Mouse (Mus musculus): Measurements from ENCODE around the gene Klhl2. TPM values are rescaled to one million over a fixed set of nuclear protein-coding genes. Genes with fewer than 3 reads are reported as not detected.

Gene Klhl2
- total and polyA plus RNA-seq, 3 experiments, result 9.3 to 11.5 (median 10.8) TPM

- in situ Hi-C loops (cut with MboI; ENCODE audit: low pct_ligation_motif_present, low pct_unique_long_range_greater_than_20kb, low sequenced_read_pairs), result no loop called here
Measured at GRCm38 (mm10) chr8:64761430-64761829, 88.4 kb downstream of the Klhl2 start.

GRCm38 (mm10) chr8:64757956-64758355 lies 91.9 kb downstream of the Klhl2 start:
- H3K4me2 ChIP-seq (ENCODE audit: insufficient read depth, low read depth, poor library complexity, severe bottlenecking), result no peak overlapping the region
- no peak overlapping the region for H3K4me3 ChIP-seq (replicated peaks in 1 of 3; ENCODE audit: low read depth in 2 of 3, low read length in 2 of 3, poor library complexity in 1 of 3)
- no peak for DNase-seq (ENCODE audit: extremely low read depth)
- peaks cover 20 to 77% of the 10 kb centered on the region in 2 experiments for H3K36me3 ChIP-seq (replicated peaks in 1 of 2; ENCODE audit: control insufficient read depth in 1 of 2, insufficient read depth in 1 of 2, low read length in 1 of 2)
- no peaks in the 10 kb centered on the region for H3K4me1 ChIP-seq (ENCODE audit: control insufficient read depth in 1 of 2, insufficient read depth in 2 of 2)
- no peaks in the 10 kb centered on the region for H3K79me2 ChIP-seq (replicated peaks; ENCODE audit: control insufficient read depth, extremely low read depth, insufficient read depth, poor library complexity, severe bottlenecking)
- TF ChIP-seq CTCF (conservative IDR thresholded peaks at IDR 0.05 in 1 of 2, IDR thresholded peaks at IDR 0.05 in 1 of 2; ENCODE audit: low read depth in 2 of 2, low read length in 2 of 2) (no peak), SIN3A (IDR thresholded peaks at IDR 0.05; ENCODE audit: low read length) (no peak), POLR2A (IDR thresholded peaks at IDR 0.05; ENCODE audit: low read depth, low read length) (no peak), ZKSCAN1 (IDR thresholded peaks at IDR 0.05; ENCODE audit: borderline replicate concordance, low read depth, low read length) (no peak), BHLHE40 (IDR thresholded peaks at IDR 0.05; ENCODE audit: low read depth, low read length) (no peak), USF1 (IDR thresholded peaks at IDR 0.05; ENCODE audit: low read depth, low read length) (no peak), UBTF (IDR thresholded peaks at IDR 0.05; ENCODE audit: low read depth, low read length) (no peak), GABPA (IDR thresholded peaks at IDR 0.05; ENCODE audit: insufficient replicate concordance, low read depth, low read length) (no peak), CHD1 (IDR thresholded peaks at IDR 0.05; ENCODE audit: low read depth, low read length) (no peak), TBP (conservative IDR thresholded peaks at IDR 0.05; ENCODE audit: low read depth, low read length) (no peak), ZMIZ1 (IDR thresholded peaks at IDR 0.05; ENCODE audit: low read depth, low read length) (no peak), NELFE (IDR thresholded peaks at IDR 0.05; ENCODE audit: low read depth, low read length) (no peak), ZNF384 (IDR thresholded peaks at IDR 0.05; ENCODE audit: low read depth, low read length) (no peak)
- in situ Hi-C loops (cut with MboI; ENCODE audit: low pct_ligation_motif_present, low pct_unique_long_range_greater_than_20kb, low sequenced_read_pairs) (no loop called here), dilution Hi-C loops (cut with MboI; ENCODE audit: extremely low pct_ligation_motif_present, extremely low pct_unique_long_range_greater_than_20kb, low sequenced_read_pairs) (no loop called here)
- H3K27me3 ChIP-seq (replicated peaks), result no peaks in the 10 kb centered on the region
- no peak overlapping the region for H3K27ac ChIP-seq (ENCODE audit: insufficient read depth, low read depth)
- no peaks in the 10 kb centered on the region for H3K9me3 ChIP-seq (replicated peaks; ENCODE audit: low read length)
- no peak overlapping the region for H3K9ac ChIP-seq (ENCODE audit: insufficient read depth, low read depth)

More at GRCm38 (mm10) chr8:64761430-64761829, 88.4 kb downstream of the Klhl2 start:
- peaks cover 9 to 56% of the 10 kb centered on the region in 2 experiments for H3K36me3 ChIP-seq (replicated peaks in 1 of 2; ENCODE audit: control insufficient read depth in 1 of 2, insufficient read depth in 1 of 2, low read length in 1 of 2)
- no peaks in the 10 kb centered on the region for H3K4me1 ChIP-seq (ENCODE audit: control insufficient read depth in 1 of 2, insufficient read depth in 2 of 2)
- H3K9me3 ChIP-seq (replicated peaks; ENCODE audit: low read length), result no peaks in the 10 kb centered on the region
- no peak for DNase-seq (ENCODE audit: extremely low read depth)
- H3K27me3 ChIP-seq (replicated peaks), result no peaks in the 10 kb centered on the region
- dilution Hi-C loops (cut with MboI; ENCODE audit: extremely low pct_ligation_motif_present, extremely low pct_unique_long_range_greater_than_20kb, low sequenced_read_pairs), result no loop called here
- no peak overlapping the region for H3K4me2 ChIP-seq (ENCODE audit: insufficient read depth, low read depth, poor library complexity, severe bottlenecking)
- TF ChIP-seq JUN (IDR thresholded peaks at IDR 0.05; ENCODE audit: insufficient read depth, low read depth, low read length) (no peak), BHLHE40 (IDR thresholded peaks at IDR 0.05; ENCODE audit: low read depth, low read length) (no peak), RCOR1 (conservative IDR thresholded peaks at IDR 0.05; ENCODE audit: low read depth, low read length) (no peak), TBP (conservative IDR thresholded peaks at IDR 0.05; ENCODE audit: low read depth, low read length) (no peak), MAX (IDR thresholded peaks at IDR 0.05; ENCODE audit: low read length) (no peak), ELF1 (IDR thresholded peaks at IDR 0.05; ENCODE audit: low read depth, low read length) (no peak), CHD1 (IDR thresholded peaks at IDR 0.05; ENCODE audit: low read depth, low read length) (no peak), MAFK (IDR thresholded peaks at IDR 0.05; ENCODE audit: insufficient replicate concordance, low read length) (no peak), NELFE (IDR thresholded peaks at IDR 0.05; ENCODE audit: low read depth, low read length) (no peak), SIN3A (IDR thresholded peaks at IDR 0.05; ENCODE audit: low read length) (no peak), MXI1 (IDR thresholded peaks at IDR 0.05; ENCODE audit: low read depth, low read length) (no peak), ZC3H11A (IDR thresholded peaks at IDR 0.05; ENCODE audit: low read depth, low read length) (no peak), KAT2A (IDR thresholded peaks at IDR 0.05; ENCODE audit: insufficient replicate concordance, low read length) (no peak), RAD21 (IDR thresholded peaks at IDR 0.05; ENCODE audit: low read depth, low read length) (no peak), E2F4 (IDR thresholded peaks at IDR 0.05; ENCODE audit: insufficient replicate concordance, low read depth, low read length) (no peak), CTCF (conservative IDR thresholded peaks at IDR 0.05 in 1 of 2, IDR thresholded peaks at IDR 0.05 in 1 of 2; ENCODE audit: low read depth in 2 of 2, low read length in 2 of 2) (no peak), PAX5 (IDR thresholded peaks at IDR 0.05; ENCODE audit: low read length) (no peak), POLR2AphosphoS2 (IDR thresholded peaks at IDR 0.05; ENCODE audit: low read depth, low read length) (no peak), UBTF (IDR thresholded peaks at IDR 0.05; ENCODE audit: low read depth, low read length) (no peak), USF1 (IDR thresholded peaks at IDR 0.05; ENCODE audit: low read depth, low read length) (no peak)
- no peak overlapping the region for H3K9ac ChIP-seq (ENCODE audit: insufficient read depth, low read depth)
- no peaks in the 10 kb centered on the region for H3K79me2 ChIP-seq (replicated peaks; ENCODE audit: control insufficient read depth, extremely low read depth, insufficient read depth, poor library complexity, severe bottlenecking)
- H3K4me3 ChIP-seq (replicated peaks in 1 of 3; ENCODE audit: low read depth in 2 of 3, low read length in 2 of 3, poor library complexity in 1 of 3), result no peak overlapping the region
- no peak overlapping the region for H3K27ac ChIP-seq (ENCODE audit: insufficient read depth, low read depth)

Data from CH12.LX (cell line).